Mouse (Mus musculus): ENCODE data around the gene Gm20736. TPM values are rescaled to one million over a fixed set of nuclear protein-coding genes. Genes with fewer than 3 reads are reported as not detected.
"Not testable (repeated sequence)": the region's sequence is repeated elsewhere in the genome, so short reads cannot be mapped to it uniquely, and the experiment has no call there.

The Gm20736 gene
- polyA plus RNA-seq (2017; shearing (Covaris generic)), result not detected

DNA sequence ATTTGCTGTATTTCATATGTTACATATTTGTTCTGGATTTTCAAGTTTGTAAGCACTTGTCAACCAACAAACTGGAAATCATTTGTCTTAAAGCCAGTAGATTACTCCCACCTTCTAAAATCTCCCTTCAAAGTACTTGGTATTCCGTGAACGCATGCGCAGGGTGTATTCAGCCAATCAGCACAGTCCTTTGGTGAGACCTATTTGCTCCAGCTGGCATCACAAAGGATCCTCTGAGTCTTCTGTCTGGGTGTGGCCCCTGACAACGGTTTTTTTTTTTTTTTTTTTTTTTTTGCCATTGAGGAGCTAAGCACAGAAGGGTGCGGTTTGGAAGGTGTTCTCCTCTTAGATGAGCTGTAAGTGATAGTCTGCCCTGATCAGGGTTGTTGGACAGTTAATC is at the start of gene Gm20736:
Gm20736 (plus strand) TSS at position 301 of the 400 bp plus-strand sequence.
- not testable (repeated sequence) for ATAC-seq

Other genes with a start within 250 kb of the Gm20736 start
- gene Gm20924, start 170.2 kb upstream of the Gm20736 start, polyA plus RNA-seq (2017; shearing (Covaris generic)), result not detected

All from CD4-positive, CD25-positive, alpha-beta regulatory T cell, adult 4 months (primary cell).